Mouse (Mus musculus) bone marrow, adult 2 months (tissue): ENCODE data around the gene Cln5. TPM values are rescaled to one million over a fixed set of nuclear protein-coding genes. Genes with fewer than 3 reads are reported as not detected.

ENCODE experiments used
- H3K27ac ChIP-seq: fragments of 200-500 bp; 2 replicates; pipeline ENCODE4 v1.5.1; 2012; ENCODE audit warnings: low read depth, mild to moderate bottlenecking, control low read depth, inconsistent platforms, low read length; ENCODE audit not compliant: control insufficient read depth, poor library complexity, insufficient read depth
- H3K4me1 ChIP-seq: fragments of 200-500 bp; 2 replicates; pipeline ENCODE4 v1.6.1; 2011; ENCODE audit warnings: low read length; ENCODE audit not compliant: control insufficient read depth, insufficient read depth
- H3K4me3 ChIP-seq: fragments of 200-500 bp; replicated peaks from 2 replicates; pipeline ENCODE3; 2011; ENCODE audit warnings: mild to moderate bottlenecking, low read depth, low read length, control low read depth; ENCODE audit not compliant: control insufficient read depth
- CTCF ChIP-seq: fragments of 200-500 bp; IDR thresholded peaks from 2 replicates; pipeline ENCODE4 v1.5.1; 2011; ENCODE audit warnings: low read length, control low read depth; ENCODE audit not compliant: control insufficient read depth, insufficient read depth
- POLR2A ChIP-seq: fragments of 200-500 bp; IDR thresholded peaks from 2 replicates; pipeline ENCODE4 v1.6.1; 2011; ENCODE audit warnings: low read depth, mild to moderate bottlenecking, control low read depth, low read length, borderline replicate concordance; ENCODE audit not compliant: control insufficient read depth
- WGBS: fragments of 180-500 bp; shearing (Covaris S2); methylation state at CpG from one replicate; pipeline ENCODE4 v1.1.7; 2018; 5-methylcytosine and 5-hydroxymethylcytosine counted together
- polyA plus RNA-seq: library from polyadenylated mRNA; stranded (reverse); fragments of >200 nt; gene quantifications from 2 replicates; pipeline ENCODE4 v1.2.4, GENCODE M21; 2011; ENCODE audit warnings: low replicate concordance; ENCODE audit not compliant: missing spikeins, insufficient read depth, insufficient read length

Cln5 gene
- polyA plus RNA-seq, 1 experiment: 15.5 TPM

GRCm38 (mm10) chr14:103086671-103087324 is 16.8 kb downstream of the Cln5 start:
- TF ChIP-seq CTCF (no peak), POLR2A (no peak)
- peaks cover 2% of the 10 kb centered on the region; the same call in 1 of the 2 replicates for H3K4me1 ChIP-seq
- no peak overlapping the region for H3K4me3 ChIP-seq
- 60% methylated on average over 4 of the region's 4 CpGs for WGBS
- H3K27ac ChIP-seq: peak overlapping the region; percentile 65; the same call in 1 of the 2 replicates

- no peak for TF ChIP-seq POLR2A
- no peak for TF ChIP-seq CTCF
- Histone ChIP-seq H3K27ac (no peak overlapping the region), H3K4me1 (peaks cover 2% of the 10 kb centered on the region; the same call in 1 of the 2 replicates), H3K4me3 (no peak overlapping the region)
- 90% methylated on average over 5 of the region's 5 CpGs for WGBS
Observed at GRCm38 (mm10) chr14:103087846-103088245, 17.8 kb downstream of the Cln5 start.

DNA sequence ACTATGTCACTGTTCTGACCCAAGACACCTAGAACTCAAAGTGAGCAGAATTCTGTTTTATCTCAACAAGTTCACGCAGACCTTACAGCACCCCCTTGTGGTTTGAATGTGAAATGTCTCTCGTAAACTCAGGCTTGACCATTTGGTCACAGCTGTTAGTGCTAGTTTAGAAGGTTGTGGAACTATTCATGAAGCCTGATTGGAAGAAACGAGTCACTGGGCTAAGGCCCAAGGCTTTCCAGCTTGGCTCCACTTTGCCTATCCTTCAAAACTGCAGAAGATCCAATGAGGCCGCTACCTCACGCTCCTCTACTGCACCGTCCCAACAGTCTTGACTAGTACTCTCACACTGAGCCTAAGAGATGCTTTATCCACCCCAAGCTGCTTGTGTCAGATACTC is 18.6 kb downstream of the Cln5 start:
- TF ChIP-seq CTCF (0 out of 2 replicates have a peak, but pooled peaks have one; percentile 13), POLR2A (no peak)
- Histone ChIP-seq H3K4me1 (peaks cover 2% of the 10 kb centered on the region; the same call in 1 of the 2 replicates), H3K27ac (no peak overlapping the region), H3K4me3 (no peak overlapping the region)
- WGBS: 67% methylated on average over 6 of the region's 6 CpGs

DNA sequence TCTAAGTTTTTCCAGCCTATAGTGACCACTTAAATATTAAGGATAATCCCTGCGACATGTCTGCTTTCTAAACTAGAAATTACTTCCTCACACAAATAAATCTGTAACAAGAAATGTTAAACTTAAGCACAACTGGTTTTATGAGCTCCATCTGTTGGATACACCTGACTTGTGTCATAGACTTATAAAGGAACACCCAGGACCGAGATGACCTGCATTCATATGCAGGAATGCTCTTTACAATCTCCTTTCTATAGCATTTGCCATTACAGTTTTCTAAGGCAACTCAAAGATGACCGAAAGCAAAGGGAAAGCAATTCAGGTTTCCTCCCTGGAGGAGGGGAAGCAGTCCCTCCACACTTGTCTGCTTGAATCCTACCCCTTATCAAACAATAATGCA is 23.2 kb downstream of the Cln5 start:
- TF ChIP-seq POLR2A: no peak
- no peak for TF ChIP-seq CTCF
- Histone ChIP-seq H3K27ac (no peak overlapping the region), H3K4me3 (no peak overlapping the region), H3K4me1 (no peaks in the 10 kb centered on the region; the same call in 1 of the 2 replicates)
- WGBS: 89% methylated on average over 3 of the region's 3 CpGs

DNA sequence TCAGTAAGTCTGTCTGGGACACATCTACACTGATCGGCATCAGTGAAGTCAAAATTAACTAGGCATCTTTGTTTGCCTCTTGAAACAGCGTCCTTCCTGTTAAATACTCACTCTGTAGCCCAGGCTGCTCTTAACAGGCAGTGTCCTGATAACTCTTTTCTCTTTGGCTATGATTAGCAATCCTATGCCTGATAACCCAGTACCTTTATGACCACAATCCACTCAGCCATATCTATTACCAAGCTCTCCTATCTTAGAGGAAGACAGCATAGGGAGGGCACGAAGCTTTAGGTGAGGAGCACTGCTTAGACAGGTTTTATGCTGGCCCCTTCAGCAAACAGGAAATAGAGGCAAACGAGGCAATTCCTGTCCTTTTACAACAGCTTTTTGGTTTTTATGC is 23.7 kb downstream of the Cln5 start:
- WGBS: 42% methylated on average over 4 of the region's 4 CpGs
- Histone ChIP-seq H3K4me1 (no peaks in the 10 kb centered on the region; the same call in 1 of the 2 replicates), H3K4me3 (no peak overlapping the region), H3K27ac (no peak overlapping the region)
- TF ChIP-seq CTCF (no peak), POLR2A (no peak)

- 90% methylated on average over 8 of the region's 8 CpGs for WGBS
- no peaks in the 10 kb centered on the region; the same call in 1 of the 2 replicates for H3K4me1 ChIP-seq
Observed at GRCm38 (mm10) chr14:103095036-103095435, 25.0 kb downstream of the Cln5 start.

GRCm38 (mm10) chr14:103095826-103096225 is 25.8 kb downstream of the Cln5 start:
- H3K27ac ChIP-seq: no peak overlapping the region
- TF ChIP-seq CTCF: no peak
- TF ChIP-seq POLR2A: no peak
- WGBS: 91% methylated on average over 8 of the region's 8 CpGs
- no peak overlapping the region for H3K4me3 ChIP-seq
- H3K4me1 ChIP-seq: no peaks in the 10 kb centered on the region; the same call in 1 of the 2 replicates

More at GRCm38 (mm10) chr14:103095036-103095435, 25.0 kb downstream of the Cln5 start:
- H3K4me3 ChIP-seq: no peak overlapping the region
- TF ChIP-seq CTCF: no peak
- TF ChIP-seq POLR2A: no peak
- no peak overlapping the region for H3K27ac ChIP-seq

GRCm38 (mm10) chr14:103096621-103097020 is 26.6 kb downstream of the Cln5 start:
- Histone ChIP-seq H3K27ac (no peak overlapping the region), H3K4me1 (no peaks in the 10 kb centered on the region; the same call in 1 of the 2 replicates)
- WGBS: 37% methylated on average over 6 of the region's 6 CpGs

GRCm38 (mm10) chr14:103098213-103098586 is 28.2 kb downstream of the Cln5 start:
- WGBS: 0% methylated on average over 2 of the region's 2 CpGs

More at GRCm38 (mm10) chr14:103096621-103097020, 26.6 kb downstream of the Cln5 start:
- TF ChIP-seq CTCF: no peak
- TF ChIP-seq POLR2A: no peak
- no peak overlapping the region for H3K4me3 ChIP-seq

More at GRCm38 (mm10) chr14:103098213-103098586, 28.2 kb downstream of the Cln5 start:
- Histone ChIP-seq H3K4me1 (no peaks in the 10 kb centered on the region; the same call in 1 of the 2 replicates), H3K27ac (peak overlapping the region; percentile 100), H3K4me3 (peak overlapping the region; percentile 96)
- TF ChIP-seq POLR2A (no peak), CTCF (no peak)
